Mouse (Mus musculus): ENCODE measurements around the gene Rhbdf2. TPM values are rescaled to one million over a fixed set of nuclear protein-coding genes. Genes with fewer than 3 reads are reported as not detected.

The Rhbdf2 gene
- polyA plus RNA-seq, 1 experiment from 2014 or later: 5.8 TPM

DNA sequence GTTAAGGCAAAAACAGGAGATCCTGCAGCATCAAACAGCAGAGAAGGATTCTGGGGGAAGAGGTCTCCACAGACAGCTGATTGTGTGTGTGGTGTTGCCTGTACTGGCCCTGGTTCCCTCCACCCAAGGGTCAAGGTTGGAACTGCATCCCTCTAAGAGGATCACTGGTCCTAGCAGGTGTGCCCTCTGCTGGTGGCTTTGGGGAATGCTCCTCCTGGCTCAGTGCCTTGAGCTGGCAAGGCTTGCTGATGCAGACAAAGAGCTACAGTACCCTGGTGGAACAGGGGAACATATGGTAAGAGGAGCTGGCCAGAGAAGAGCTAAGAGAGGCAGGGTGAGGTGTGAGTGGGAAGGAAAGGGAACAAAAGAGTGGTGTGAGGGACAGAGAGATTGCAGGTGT, 34.4 kb downstream of the Rhbdf2 start:
- ATAC-seq (ENCODE audit: low read depth) (peak; percentile 78), DNase-seq (peak; percentile 81)
- Histone ChIP-seq H3K4me3 (replicated peaks) (no peak overlapping the region), H3K36me3 (peaks cover 6% of the 10 kb centered on the region), H3K27me3 (peaks cover 22% of the 10 kb centered on the region), H3K27ac (no peak overlapping the region), H3K9me3 (replicated peaks) (no peaks in the 10 kb centered on the region), H3K4me1 (replicated peaks) (peaks cover 34% of the 10 kb centered on the region), H3K4me2 (no peak overlapping the region), H3K9ac (no peak overlapping the region)

DNA sequence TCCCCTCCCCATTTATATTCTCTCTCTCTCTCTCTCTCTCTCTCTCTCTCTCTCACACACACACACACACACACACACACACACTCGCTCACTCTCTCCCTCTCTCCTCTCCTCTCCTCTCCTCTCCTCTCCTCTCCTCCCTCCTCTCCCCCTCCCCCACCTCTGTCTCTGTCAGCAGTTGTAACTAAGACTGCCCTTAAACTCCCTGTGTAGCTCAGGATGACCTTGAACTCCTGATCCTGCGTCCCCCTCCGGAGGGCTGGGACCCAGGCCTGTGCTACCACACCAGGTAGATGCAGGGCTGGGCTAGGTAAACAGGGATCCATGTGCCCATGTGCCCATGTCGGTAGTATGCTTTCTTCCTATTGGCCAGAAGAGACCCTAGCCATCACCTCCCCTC, 35.2 kb downstream of the Rhbdf2 start:
- no peak overlapping the region for H3K4me2 ChIP-seq
- no peaks in the 10 kb centered on the region for H3K9me3 ChIP-seq (replicated peaks)
- H3K27me3 ChIP-seq: peaks cover 28% of the 10 kb centered on the region
- H3K9ac ChIP-seq: no peak overlapping the region
- ATAC-seq (ENCODE audit: low read depth) (no peak), DNase-seq (no peak)
- H3K4me1 ChIP-seq (replicated peaks): peaks cover 39% of the 10 kb centered on the region
- H3K4me3 ChIP-seq (replicated peaks): no peak overlapping the region
- 0 out of 2 replicates have a peak, but pooled peaks cover under 1% of the 10 kb centered on the region for H3K36me3 ChIP-seq
- H3K27ac ChIP-seq: no peak overlapping the region
- 57% methylated on average over 4 of the region's 4 CpGs for WGBS (ENCODE audit: insufficient replicate concordance)

DNA sequence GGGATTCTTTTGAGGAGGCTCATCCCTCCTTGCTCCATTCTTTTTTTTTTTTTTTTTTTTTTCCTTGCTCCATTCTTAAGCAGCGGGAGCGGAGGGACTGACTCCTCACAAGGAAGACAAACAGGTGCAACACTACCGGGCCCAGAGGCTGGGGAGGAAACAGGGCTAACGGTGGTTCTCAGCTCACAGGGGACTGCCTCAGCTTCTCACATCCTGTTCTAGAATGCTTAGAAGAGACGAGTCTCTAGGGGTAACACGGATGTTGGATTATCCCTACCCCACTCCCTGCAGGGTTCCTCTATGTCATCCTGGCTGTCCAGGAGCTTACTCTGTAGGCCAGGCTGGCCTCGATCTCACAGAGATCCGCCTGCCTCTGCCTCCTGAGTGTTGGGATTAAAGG, 37.2 kb downstream of the Rhbdf2 start:
- Histone ChIP-seq H3K4me3 (replicated peaks) (no peak overlapping the region), H3K27me3 (peaks cover 32% of the 10 kb centered on the region), H3K4me1 (replicated peaks) (peaks cover 42% of the 10 kb centered on the region), H3K9me3 (replicated peaks) (no peaks in the 10 kb centered on the region), H3K4me2 (no peak overlapping the region), H3K36me3 (no peaks in the 10 kb centered on the region), H3K9ac (no peak overlapping the region), H3K27ac (no peak overlapping the region)
- 56% methylated on average over 8 of the region's 8 CpGs for WGBS (ENCODE audit: insufficient replicate concordance)
- ATAC-seq (ENCODE audit: low read depth) (no peak), DNase-seq (no peak)

DNA sequence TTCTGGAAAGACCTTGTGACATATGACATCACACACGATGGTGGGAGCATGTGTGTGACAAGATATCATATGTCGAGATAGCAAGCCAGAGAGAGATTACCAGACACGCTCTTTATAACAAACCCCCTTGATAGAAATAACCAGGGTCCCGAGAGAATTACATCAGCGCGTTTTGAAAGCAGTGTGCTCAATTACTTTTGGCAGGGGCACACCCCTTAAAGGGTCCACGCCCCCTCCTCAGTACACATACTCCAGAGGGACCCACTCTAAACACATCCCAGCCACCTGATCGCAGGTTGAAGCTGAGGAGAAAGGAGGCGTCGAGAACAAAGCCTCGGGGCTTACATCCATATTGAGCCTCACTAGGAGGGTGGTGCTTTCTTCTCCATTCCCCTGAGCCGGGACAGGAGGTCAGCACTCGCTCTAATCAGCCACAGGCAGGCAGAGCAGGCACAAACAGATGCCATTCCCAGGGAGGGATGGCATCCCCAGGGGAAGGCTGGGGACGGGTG, 37.7 kb downstream of the Rhbdf2 start:
- Histone ChIP-seq H3K27me3 (peaks cover 34% of the 10 kb centered on the region), H3K9ac (0 out of 2 replicates have a peak overlapping the region, but pooled peaks have one; percentile 11), H3K4me3 (replicated peaks) (no peak overlapping the region), H3K4me2 (no peak overlapping the region), H3K27ac (no peak overlapping the region), H3K36me3 (no peaks in the 10 kb centered on the region), H3K4me1 (replicated peaks) (peaks cover 42% of the 10 kb centered on the region), H3K9me3 (replicated peaks) (no peaks in the 10 kb centered on the region)
- ATAC-seq (ENCODE audit: low read depth) (no peak), DNase-seq (no peak)
- 32% methylated on average over 14 of the region's 14 CpGs for WGBS (ENCODE audit: insufficient replicate concordance)

DNA sequence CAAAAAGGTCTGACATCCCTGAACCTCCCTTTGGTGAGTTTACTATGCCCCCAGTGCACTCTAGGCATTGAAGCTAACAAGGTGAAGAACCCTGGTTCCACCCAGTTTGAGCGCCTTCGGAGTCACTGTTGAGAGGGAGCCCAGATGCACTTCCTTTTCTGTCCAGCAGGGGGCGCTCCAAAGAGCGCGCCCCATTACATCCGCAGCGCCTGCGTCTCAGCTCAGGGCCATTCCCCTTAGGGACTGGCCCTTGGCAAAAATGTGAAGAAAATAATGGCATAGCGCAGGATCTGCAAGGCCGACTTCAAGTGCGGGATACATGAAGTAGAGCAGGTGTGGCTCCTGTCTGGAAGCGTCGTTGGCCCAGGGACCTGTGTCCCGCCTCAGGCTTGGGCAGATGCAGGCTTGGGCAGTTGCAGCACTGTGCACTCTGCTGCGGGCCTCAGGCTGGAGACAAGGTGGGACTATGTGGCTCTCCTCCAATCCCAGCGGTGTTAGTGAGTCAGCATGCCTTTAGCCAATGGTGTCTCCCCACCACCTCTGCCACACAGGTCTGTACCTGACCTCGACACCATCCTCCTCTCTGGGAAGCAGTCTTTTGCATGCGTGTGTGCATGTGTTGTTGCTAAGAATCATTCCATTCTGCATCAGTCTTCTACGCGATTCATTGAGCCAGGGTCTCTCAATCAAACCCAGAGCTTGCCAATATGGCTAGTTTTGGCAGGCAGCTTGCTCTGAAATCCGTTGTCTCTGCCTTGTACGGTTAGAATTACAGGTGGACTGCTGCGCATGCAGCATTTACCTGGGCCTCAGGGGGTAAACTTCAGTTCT, 39.8 kb downstream of the Rhbdf2 start:
- 23% methylated on average over 23 of the region's 23 CpGs for WGBS (ENCODE audit: insufficient replicate concordance)
- Histone ChIP-seq H3K36me3 (no peaks in the 10 kb centered on the region), H3K4me2 (no peak overlapping the region), H3K9ac (no peak overlapping the region), H3K9me3 (replicated peaks) (no peaks in the 10 kb centered on the region), H3K27me3 (peaks cover 34% of the 10 kb centered on the region), H3K4me3 (replicated peaks) (no peak overlapping the region), H3K4me1 (replicated peaks) (peaks cover 39% of the 10 kb centered on the region), H3K27ac (no peak overlapping the region)
- ATAC-seq (ENCODE audit: low read depth) (peak; percentile 78), DNase-seq (peak; percentile 57)

DNA sequence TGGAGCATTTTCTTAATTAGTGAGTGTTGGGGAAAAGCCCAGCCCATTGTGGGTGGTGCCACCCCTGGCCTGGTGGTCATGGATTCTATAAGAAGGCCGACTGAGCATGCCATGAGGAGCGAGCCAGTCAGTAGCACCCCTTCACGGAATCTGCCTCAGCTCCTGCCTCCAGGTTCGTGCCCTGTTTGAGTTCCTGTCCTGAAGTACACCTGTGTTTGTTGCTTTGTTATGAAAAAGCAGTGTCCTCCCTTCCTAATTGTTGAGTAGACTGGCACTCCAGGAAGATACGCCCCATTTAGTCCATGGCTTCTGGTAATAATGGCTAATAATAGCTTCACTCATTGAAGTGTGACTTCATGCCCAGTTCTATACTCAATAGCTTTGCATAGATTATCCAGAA, 40.5 kb downstream of the Rhbdf2 start, which contains the start of gene Aanat:
Gene Aanat, plus strand, starts transcription at position 123 of the 400 bp plus-strand sequence.
- Histone ChIP-seq H3K27me3 (peaks cover 34% of the 10 kb centered on the region), H3K27ac (no peak within 1 kb of the TSS), H3K4me2 (no peak within 1 kb of the TSS), H3K9ac (no peak within 1 kb of the TSS), H3K4me3 (replicated peaks) (no peak within 1 kb of the TSS), H3K4me1 (replicated peaks) (peaks cover 41% of the 10 kb centered on the region), H3K9me3 (replicated peaks) (no peaks in the 10 kb centered on the region), H3K36me3 (no peaks in the 10 kb centered on the region)
- DNase-seq (no peak), ATAC-seq (ENCODE audit: low read depth) (no peak)
- 49% methylated on average over 5 of the region's 5 CpGs for WGBS (ENCODE audit: insufficient replicate concordance)

DNA sequence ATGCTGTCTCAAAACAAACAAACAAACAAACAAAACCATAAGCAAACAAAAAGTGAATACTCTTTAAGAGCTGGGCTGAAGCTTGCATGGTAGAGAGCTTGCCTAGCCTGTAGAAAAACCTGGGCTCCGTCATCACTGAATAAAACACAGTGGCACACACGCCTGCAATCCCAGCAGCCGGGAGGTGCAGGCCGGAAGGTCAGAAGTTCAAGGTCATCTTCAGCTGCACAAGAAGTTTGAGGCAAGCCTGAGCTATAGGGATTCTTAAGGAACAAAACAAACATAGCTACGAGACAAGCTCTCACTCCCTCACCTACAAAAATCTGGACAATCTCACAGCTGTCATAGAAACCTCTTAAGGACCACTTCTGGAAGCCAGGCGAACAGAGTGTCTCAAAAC, 41.1 kb downstream of the Rhbdf2 start:
- 72% methylated on average over 6 of the region's 6 CpGs for WGBS (ENCODE audit: insufficient replicate concordance)
- no peak overlapping the region for H3K4me3 ChIP-seq (replicated peaks)
- H3K4me2 ChIP-seq: no peak overlapping the region
- ATAC-seq (ENCODE audit: low read depth) (no peak), DNase-seq (no peak)
- H3K36me3 ChIP-seq: no peaks in the 10 kb centered on the region
- H3K27ac ChIP-seq: no peak overlapping the region
- no peaks in the 10 kb centered on the region for H3K9me3 ChIP-seq (replicated peaks)
- peaks cover 40% of the 10 kb centered on the region for H3K4me1 ChIP-seq (replicated peaks)
- no peak overlapping the region for H3K9ac ChIP-seq
- H3K27me3 ChIP-seq: peaks cover 34% of the 10 kb centered on the region

DNA sequence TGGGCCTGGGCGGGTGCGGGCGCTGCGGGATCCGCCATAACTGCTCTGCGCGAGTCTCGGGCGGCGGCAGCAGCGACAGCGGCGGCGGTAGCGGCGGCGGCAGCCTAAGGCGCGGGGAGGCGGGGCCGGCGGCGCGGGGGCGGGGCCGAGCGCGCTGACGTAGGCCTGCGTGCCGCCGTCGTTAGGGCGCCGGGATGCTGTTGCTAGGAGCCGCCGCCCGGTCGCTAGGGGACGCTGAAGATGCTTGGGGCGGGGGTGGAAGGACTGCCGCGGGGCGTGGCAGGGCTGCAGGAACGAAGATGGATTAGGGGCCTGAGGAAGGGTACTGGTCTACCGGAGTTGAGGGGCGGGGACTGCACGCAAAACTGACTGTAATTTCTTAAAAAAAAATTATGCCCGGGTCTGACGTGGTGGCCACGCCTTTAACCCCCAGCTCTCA, 45.4 kb downstream of the Rhbdf2 start, which contains the start of gene Ube2o:
Gene Ube2o, minus strand, starts transcription at position 72 of the 439 bp plus-strand sequence.
- H3K27me3 ChIP-seq: peaks cover 10% of the 10 kb centered on the region; the same call in 1 of the 2 replicates
- peak within 1 kb of the TSS; percentile 98 for H3K4me3 ChIP-seq (replicated peaks)
- ATAC-seq (ENCODE audit: low read depth) (peak; percentile 79), DNase-seq (peak; percentile 80)
- under 1% methylated on average over 51 of the region's 51 CpGs for WGBS (ENCODE audit: insufficient replicate concordance)
- H3K9me3 ChIP-seq (replicated peaks): no peaks in the 10 kb centered on the region
- H3K36me3 ChIP-seq: peaks cover 22% of the 10 kb centered on the region
- peak within 1 kb of the TSS; percentile 90 for H3K4me2 ChIP-seq
- peak within 1 kb of the TSS; percentile 97 for H3K27ac ChIP-seq
- H3K9ac ChIP-seq: peak within 1 kb of the TSS; percentile 99
- H3K4me1 ChIP-seq (replicated peaks): peaks cover 50% of the 10 kb centered on the region

DNA sequence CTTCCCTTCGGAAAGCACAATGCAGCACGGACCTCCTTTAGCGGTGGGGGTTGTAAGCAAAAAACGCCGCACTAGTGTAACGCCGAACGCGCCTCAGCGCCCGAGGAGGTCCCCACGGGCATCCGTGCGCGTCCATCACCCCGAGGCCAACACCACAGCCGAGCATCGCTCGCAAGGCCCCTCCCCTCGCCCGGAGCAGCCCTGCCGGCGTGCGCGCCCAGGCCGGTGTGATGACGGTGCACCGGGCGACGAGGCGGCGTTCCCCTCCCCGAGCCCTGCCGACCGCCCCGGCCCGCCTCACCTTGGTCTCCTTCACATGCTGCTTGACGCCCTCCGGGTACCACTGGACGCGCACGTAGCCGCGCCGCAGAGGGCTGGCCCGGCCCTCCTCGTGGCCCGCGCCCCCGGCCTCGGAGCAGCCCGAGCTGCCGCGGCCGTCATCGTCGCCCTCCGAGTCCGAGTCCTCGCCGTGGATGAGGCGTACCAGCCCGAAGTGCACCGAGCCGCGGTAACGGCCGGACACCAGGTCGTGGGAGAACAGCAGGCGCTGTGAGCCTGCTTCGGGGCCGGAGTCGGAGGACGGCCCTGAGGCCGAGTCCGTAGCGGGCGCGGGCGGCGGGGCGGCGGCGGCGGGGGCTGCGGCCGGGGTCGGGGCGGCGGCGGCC, 46.0 kb downstream of the Rhbdf2 start:
- Histone ChIP-seq H3K36me3 (peaks cover 26% of the 10 kb centered on the region), H3K9ac (peak overlapping the region; percentile 99), H3K4me1 (replicated peaks) (peaks cover 54% of the 10 kb centered on the region), H3K27ac (peak overlapping the region; percentile 97), H3K4me3 (replicated peaks) (peak overlapping the region; percentile 98), H3K4me2 (peak overlapping the region; percentile 90), H3K27me3 (peaks cover 5% of the 10 kb centered on the region; the same call in 1 of the 2 replicates), H3K9me3 (replicated peaks) (no peaks in the 10 kb centered on the region)
- WGBS (ENCODE audit: insufficient replicate concordance): under 1% methylated on average over 87 of the region's 91 CpGs
- DNase-seq (peak; percentile 73), ATAC-seq (ENCODE audit: low read depth) (peak; percentile 75)

DNA sequence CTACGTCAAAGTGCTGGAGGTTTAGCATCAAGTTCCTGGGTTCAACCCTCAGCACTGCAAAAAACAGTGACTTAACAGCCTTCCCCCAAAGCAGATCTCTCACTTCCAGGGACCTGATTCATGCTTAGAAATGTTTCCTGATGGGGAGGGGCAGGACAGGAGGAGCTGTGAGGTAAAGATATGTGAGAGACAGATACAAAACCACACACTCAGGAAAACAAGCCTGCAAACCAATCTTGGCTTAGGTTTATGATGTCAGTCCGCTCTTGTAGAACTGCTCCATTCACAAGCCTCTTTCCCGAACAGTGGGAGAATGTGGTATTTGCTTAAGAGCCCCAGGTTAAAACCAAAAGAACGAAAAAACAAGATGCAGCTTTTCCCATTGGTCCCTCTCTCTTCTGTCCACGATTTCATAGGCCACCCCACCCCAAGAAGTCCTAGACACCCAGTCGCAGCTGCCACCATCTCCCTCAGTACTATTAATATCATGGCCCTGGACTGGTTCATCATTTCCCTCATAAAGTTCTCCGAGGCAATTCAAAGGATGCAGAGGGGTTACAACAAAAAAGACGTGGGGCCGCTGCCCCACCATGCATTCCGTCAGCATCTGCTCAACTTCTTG, 46.7 kb downstream of the Rhbdf2 start:
- Histone ChIP-seq H3K4me3 (replicated peaks) (peak overlapping the region; percentile 98), H3K36me3 (peaks cover 26% of the 10 kb centered on the region)
- 7% methylated on average over 10 of the region's 10 CpGs for WGBS (ENCODE audit: insufficient replicate concordance)

DNA sequence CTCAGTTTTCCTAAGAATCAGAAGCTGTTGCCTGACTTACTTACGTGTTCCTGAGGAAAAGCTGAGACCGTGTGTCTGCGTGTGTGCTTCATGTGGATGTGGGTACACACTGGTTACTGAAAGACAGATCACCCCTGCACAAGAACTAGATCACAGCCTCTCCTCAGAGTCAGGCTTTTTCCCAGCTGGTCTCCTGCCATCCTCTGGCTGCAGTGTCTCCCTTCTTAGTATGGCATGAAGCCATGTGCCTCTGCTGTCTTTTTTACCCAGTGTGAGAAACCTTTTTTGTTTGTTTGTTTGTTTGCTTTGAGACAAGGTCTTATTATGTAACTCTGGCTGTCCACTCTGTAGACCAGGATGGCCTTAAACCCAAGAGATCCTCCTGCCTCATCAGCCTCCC, 47.5 kb downstream of the Rhbdf2 start:
- Histone ChIP-seq H3K4me3 (replicated peaks) (peak overlapping the region; percentile 98), H3K27me3 (peaks cover 5% of the 10 kb centered on the region; the same call in 1 of the 2 replicates), H3K4me1 (replicated peaks) (peaks cover 70% of the 10 kb centered on the region), H3K4me2 (peak overlapping the region; percentile 90), H3K9ac (peak overlapping the region; percentile 99), H3K36me3 (peaks cover 26% of the 10 kb centered on the region), H3K27ac (peak overlapping the region; percentile 97), H3K9me3 (replicated peaks) (no peaks in the 10 kb centered on the region)
- no peak for ATAC-seq (ENCODE audit: low read depth)
- WGBS (ENCODE audit: insufficient replicate concordance): 86% methylated on average over 3 of the region's 3 CpGs
- no peak for DNase-seq

More for the DNA sequence above, 46.7 kb downstream of the Rhbdf2 start:
- H3K9ac ChIP-seq: peak overlapping the region; percentile 99
- peak overlapping the region; percentile 97 for H3K27ac ChIP-seq
- H3K4me2 ChIP-seq: peak overlapping the region; percentile 90
- H3K27me3 ChIP-seq: peaks cover 5% of the 10 kb centered on the region; the same call in 1 of the 2 replicates
- DNase-seq (peak; percentile 72), ATAC-seq (ENCODE audit: low read depth) (peak; percentile 76)
- peaks cover 61% of the 10 kb centered on the region for H3K4me1 ChIP-seq (replicated peaks)
- no peaks in the 10 kb centered on the region for H3K9me3 ChIP-seq (replicated peaks)

All from liver, embryonic 13.5 days (tissue).